Mouse (Mus musculus): ENCODE measurements around the gene Htr3a. TPM values are rescaled to one million over a fixed set of nuclear protein-coding genes. Genes with fewer than 3 reads are reported as not detected.

Htr3a gene
- polyA plus RNA-seq, 1 experiment from 2014 or later, result 1.6 TPM

- H3K36me3 ChIP-seq (ENCODE audit: control insufficient read depth, insufficient read depth, low read length), result no peaks in the 10 kb centered on the region
- peaks cover 2% of the 10 kb centered on the region for H3K27me3 ChIP-seq (ENCODE audit: control insufficient read depth, insufficient read depth, low read length)
- H3K4me2 ChIP-seq (replicated peaks; ENCODE audit: low read depth, low read length), result peak overlapping the region; percentile 40
- ATAC-seq (ENCODE audit: low FRiP score) (peak; percentile 86), DNase-seq (ENCODE audit: low spot score) (peak; percentile 79)
- H3K9me3 ChIP-seq (ENCODE audit: control insufficient read depth, low read length), result no peaks in the 10 kb centered on the region
- H3K9ac ChIP-seq (ENCODE audit: low read depth, low read length), result peak overlapping the region; percentile 44
- peaks cover 5% of the 10 kb centered on the region; the same call in 1 of the 2 replicates for H3K4me1 ChIP-seq (replicated peaks; ENCODE audit: control insufficient read depth, insufficient read depth, low read length)
- H3K4me3 ChIP-seq (ENCODE audit: low read depth, low read length), result peak overlapping the region; percentile 16; the same call in 1 of the 2 replicates
- peak overlapping the region; percentile 85 for H3K27ac ChIP-seq (ENCODE audit: low read depth, low read length)
- 17% methylated on average over 18 of the region's 18 CpGs for WGBS
These were observed 14.9 kb downstream of the Htr3a start for GRCm38 (mm10) chr9:48895819-48896536.

GRCm38 (mm10) chr9:48894755-48895154 lies 16.1 kb downstream of the Htr3a start:
- Histone ChIP-seq H3K4me1 (replicated peaks; ENCODE audit: control insufficient read depth, insufficient read depth, low read length) (peaks cover 5% of the 10 kb centered on the region; the same call in 1 of the 2 replicates), H3K27ac (ENCODE audit: low read depth, low read length) (no peak overlapping the region), H3K36me3 (ENCODE audit: control insufficient read depth, insufficient read depth, low read length) (no peaks in the 10 kb centered on the region), H3K4me2 (replicated peaks; ENCODE audit: low read depth, low read length) (no peak overlapping the region), H3K27me3 (ENCODE audit: control insufficient read depth, insufficient read depth, low read length) (peaks cover 2% of the 10 kb centered on the region), H3K4me3 (ENCODE audit: low read depth, low read length) (no peak overlapping the region), H3K9me3 (ENCODE audit: control insufficient read depth, low read length) (no peaks in the 10 kb centered on the region), H3K9ac (ENCODE audit: low read depth, low read length) (no peak overlapping the region)
- no peak for ATAC-seq (ENCODE audit: low FRiP score)
- DNase-seq (ENCODE audit: low spot score), result no peak
- 65% methylated on average over 6 of the region's 6 CpGs for WGBS

GRCm38 (mm10) chr9:48893986-48894385 lies 16.9 kb downstream of the Htr3a start:
- no peak for ATAC-seq (ENCODE audit: low FRiP score)
- H3K4me3 ChIP-seq (ENCODE audit: low read depth, low read length), result no peak overlapping the region
- H3K4me1 ChIP-seq (replicated peaks; ENCODE audit: control insufficient read depth, insufficient read depth, low read length), result peaks cover 5% of the 10 kb centered on the region; the same call in 1 of the 2 replicates
- H3K27ac ChIP-seq (ENCODE audit: low read depth, low read length), result no peak overlapping the region
- no peaks in the 10 kb centered on the region for H3K9me3 ChIP-seq (ENCODE audit: control insufficient read depth, low read length)
- no peak overlapping the region for H3K4me2 ChIP-seq (replicated peaks; ENCODE audit: low read depth, low read length)
- H3K9ac ChIP-seq (ENCODE audit: low read depth, low read length), result no peak overlapping the region
- H3K27me3 ChIP-seq (ENCODE audit: control insufficient read depth, insufficient read depth, low read length), result peaks cover 2% of the 10 kb centered on the region
- 30% methylated on average over 3 of the region's 3 CpGs for WGBS
- peak; percentile 90 for DNase-seq (ENCODE audit: low spot score)
- H3K36me3 ChIP-seq (ENCODE audit: control insufficient read depth, insufficient read depth, low read length), result no peaks in the 10 kb centered on the region

GRCm38 (mm10) chr9:48889093-48889492 lies 21.8 kb downstream of the Htr3a start:
- ATAC-seq (ENCODE audit: low FRiP score) (no peak), DNase-seq (ENCODE audit: low spot score) (no peak)
- 79% methylated on average over 7 of the region's 7 CpGs for WGBS

GRCm38 (mm10) chr9:48872896-48873295 lies 38.0 kb downstream of the Htr3a start:
- H3K4me2 ChIP-seq (replicated peaks; ENCODE audit: low read depth, low read length), result no peak overlapping the region
- no peaks in the 10 kb centered on the region for H3K4me1 ChIP-seq (replicated peaks; ENCODE audit: control insufficient read depth, insufficient read depth, low read length)
- ATAC-seq (ENCODE audit: low FRiP score) (no peak), DNase-seq (ENCODE audit: low spot score) (no peak)
- no peak overlapping the region for H3K27ac ChIP-seq (ENCODE audit: low read depth, low read length)
- no peaks in the 10 kb centered on the region for H3K9me3 ChIP-seq (ENCODE audit: control insufficient read depth, low read length)
- no peak overlapping the region for H3K9ac ChIP-seq (ENCODE audit: low read depth, low read length)
- WGBS, result 94% methylated on average over 8 of the region's 8 CpGs
- H3K36me3 ChIP-seq (ENCODE audit: control insufficient read depth, insufficient read depth, low read length), result no peaks in the 10 kb centered on the region
- H3K27me3 ChIP-seq (ENCODE audit: control insufficient read depth, insufficient read depth, low read length), result no peaks in the 10 kb centered on the region
- no peak overlapping the region for H3K4me3 ChIP-seq (ENCODE audit: low read depth, low read length)

More at GRCm38 (mm10) chr9:48889093-48889492, 21.8 kb downstream of the Htr3a start:
- Histone ChIP-seq H3K4me3 (ENCODE audit: low read depth, low read length) (no peak overlapping the region), H3K27me3 (ENCODE audit: control insufficient read depth, insufficient read depth, low read length) (no peaks in the 10 kb centered on the region), H3K9me3 (ENCODE audit: control insufficient read depth, low read length) (no peaks in the 10 kb centered on the region), H3K4me1 (replicated peaks; ENCODE audit: control insufficient read depth, insufficient read depth, low read length) (no peaks in the 10 kb centered on the region), H3K4me2 (replicated peaks; ENCODE audit: low read depth, low read length) (no peak overlapping the region), H3K27ac (ENCODE audit: low read depth, low read length) (no peak overlapping the region), H3K36me3 (ENCODE audit: control insufficient read depth, insufficient read depth, low read length) (no peaks in the 10 kb centered on the region), H3K9ac (ENCODE audit: low read depth, low read length) (no peak overlapping the region)

GRCm38 (mm10) chr9:48866523-48867121 lies 44.3 kb downstream of the Htr3a start:
- H3K9me3 ChIP-seq (ENCODE audit: control insufficient read depth, low read length), result no peaks in the 10 kb centered on the region
- H3K4me2 ChIP-seq (replicated peaks; ENCODE audit: low read depth, low read length), result no peak overlapping the region
- no peaks in the 10 kb centered on the region for H3K27me3 ChIP-seq (ENCODE audit: control insufficient read depth, insufficient read depth, low read length)
- ATAC-seq (ENCODE audit: low FRiP score) (no peak), DNase-seq (ENCODE audit: low spot score) (no peak)
- no peak overlapping the region for H3K27ac ChIP-seq (ENCODE audit: low read depth, low read length)
- 78% methylated on average over 12 of the region's 12 CpGs for WGBS
- no peak overlapping the region for H3K4me3 ChIP-seq (ENCODE audit: low read depth, low read length)
- no peaks in the 10 kb centered on the region for H3K36me3 ChIP-seq (ENCODE audit: control insufficient read depth, insufficient read depth, low read length)
- H3K4me1 ChIP-seq (replicated peaks; ENCODE audit: control insufficient read depth, insufficient read depth, low read length), result no peaks in the 10 kb centered on the region; the same call in 1 of the 2 replicates
- H3K9ac ChIP-seq (ENCODE audit: low read depth, low read length), result no peak overlapping the region

- H3K27ac ChIP-seq (ENCODE audit: low read depth, low read length), result no peak overlapping the region
These were observed 45.7 kb downstream of the Htr3a start for GRCm38 (mm10) chr9:48865235-48865634.

GRCm38 (mm10) chr9:48861481-48861880 lies 49.4 kb downstream of the Htr3a start:
- Histone ChIP-seq H3K9ac (ENCODE audit: low read depth, low read length) (no peak overlapping the region), H3K4me3 (ENCODE audit: low read depth, low read length) (no peak overlapping the region), H3K27me3 (ENCODE audit: control insufficient read depth, insufficient read depth, low read length) (no peaks in the 10 kb centered on the region), H3K9me3 (ENCODE audit: control insufficient read depth, low read length) (no peaks in the 10 kb centered on the region), H3K27ac (ENCODE audit: low read depth, low read length) (no peak overlapping the region), H3K4me1 (replicated peaks; ENCODE audit: control insufficient read depth, insufficient read depth, low read length) (peaks cover 2% of the 10 kb centered on the region; the same call in 1 of the 2 replicates), H3K4me2 (replicated peaks; ENCODE audit: low read depth, low read length) (no peak overlapping the region), H3K36me3 (ENCODE audit: control insufficient read depth, insufficient read depth, low read length) (no peaks in the 10 kb centered on the region)
- 88% methylated on average over 10 of the region's 10 CpGs for WGBS
- ATAC-seq (ENCODE audit: low FRiP score) (no peak), DNase-seq (ENCODE audit: low spot score) (no peak)

More at GRCm38 (mm10) chr9:48865235-48865634, 45.7 kb downstream of the Htr3a start:
- Histone ChIP-seq H3K9ac (ENCODE audit: low read depth, low read length) (no peak overlapping the region), H3K4me2 (replicated peaks; ENCODE audit: low read depth, low read length) (no peak overlapping the region), H3K27me3 (ENCODE audit: control insufficient read depth, insufficient read depth, low read length) (no peaks in the 10 kb centered on the region), H3K4me1 (replicated peaks; ENCODE audit: control insufficient read depth, insufficient read depth, low read length) (peaks cover under 1% of the 10 kb centered on the region; the same call in 1 of the 2 replicates), H3K36me3 (ENCODE audit: control insufficient read depth, insufficient read depth, low read length) (no peaks in the 10 kb centered on the region), H3K4me3 (ENCODE audit: low read depth, low read length) (no peak overlapping the region), H3K9me3 (ENCODE audit: control insufficient read depth, low read length) (no peaks in the 10 kb centered on the region)
- DNase-seq (ENCODE audit: low spot score), result no peak
- 59% methylated on average over 9 of the region's 9 CpGs for WGBS
- ATAC-seq (ENCODE audit: low FRiP score), result no peak

GRCm38 (mm10) chr9:48860526-48860845 lies 50.4 kb downstream of the Htr3a start:
- Histone ChIP-seq H3K9me3 (ENCODE audit: control insufficient read depth, low read length) (no peaks in the 10 kb centered on the region), H3K27me3 (ENCODE audit: control insufficient read depth, insufficient read depth, low read length) (no peaks in the 10 kb centered on the region), H3K4me2 (replicated peaks; ENCODE audit: low read depth, low read length) (no peak overlapping the region), H3K4me3 (ENCODE audit: low read depth, low read length) (no peak overlapping the region), H3K27ac (ENCODE audit: low read depth, low read length) (no peak overlapping the region), H3K4me1 (replicated peaks; ENCODE audit: control insufficient read depth, insufficient read depth, low read length) (peaks cover 2% of the 10 kb centered on the region; the same call in 1 of the 2 replicates), H3K9ac (ENCODE audit: low read depth, low read length) (no peak overlapping the region), H3K36me3 (ENCODE audit: control insufficient read depth, insufficient read depth, low read length) (no peaks in the 10 kb centered on the region)
- ATAC-seq (ENCODE audit: low FRiP score) (peak; percentile 65), DNase-seq (ENCODE audit: low spot score) (peak; percentile 82)
- 6% methylated on average over 6 of the region's 6 CpGs for WGBS

Measured in hindbrain, embryonic 11.5 days (tissue).